Mouse (Mus musculus) lung, adult 2 months (tissue): ENCODE results near the gene B3glct.

Experiments
- CTCF ChIP-seq: fragments of 200-500 bp; IDR thresholded peaks from 2 replicates; pipeline ENCODE4 v1.5.1; 2011; ENCODE audit warnings: mild to moderate bottlenecking, low read length, control low read depth; ENCODE audit not compliant: insufficient read depth
- POLR2A ChIP-seq: fragments of 200-500 bp; IDR thresholded peaks from 2 replicates; pipeline ENCODE4 v1.6.1; 2011; ENCODE audit warnings: low read depth, mild to moderate bottlenecking, control low read depth, low read length, borderline replicate concordance; ENCODE audit errors: extremely low read depth

DNA sequence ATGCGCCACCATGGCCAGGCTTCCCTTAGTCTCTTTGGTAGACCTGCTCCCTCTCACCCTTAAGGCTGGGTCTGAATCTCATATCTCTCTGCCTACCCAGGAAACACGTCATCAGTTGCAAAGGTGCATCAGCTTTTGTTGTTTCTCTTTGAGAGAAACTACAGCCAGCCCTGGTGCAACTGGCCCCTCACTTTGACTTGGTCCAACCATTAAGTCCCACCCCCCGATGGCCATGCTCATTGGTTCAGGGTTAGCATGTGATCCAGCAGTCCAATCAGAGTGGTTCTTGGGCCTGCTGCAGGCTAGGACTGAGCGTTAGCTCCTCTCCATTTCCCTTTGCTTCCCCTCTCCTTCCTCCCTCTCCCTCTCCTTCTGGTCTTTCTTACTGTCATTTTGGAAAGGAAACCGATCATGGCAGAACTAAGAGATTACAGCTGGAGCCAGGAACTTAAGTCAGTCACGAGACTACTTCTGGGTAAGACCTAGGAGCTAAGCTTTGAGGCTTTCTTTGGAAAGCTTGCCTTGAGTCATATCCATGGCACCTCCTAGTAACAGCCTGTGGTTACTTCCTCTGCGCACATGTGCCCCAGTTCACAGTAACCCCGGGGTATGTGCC is 36.6 kb upstream of the B3glct start:
- TF ChIP-seq POLR2A (no peak), CTCF (no peak)
